Mouse (Mus musculus) thymus, adult 2 months (tissue): ENCODE results near the gene Prdm10. TPM values are rescaled to one million over a fixed set of nuclear protein-coding genes. Genes with fewer than 3 reads are reported as not detected.

ENCODE experiments used
- DNase-seq: peaks from one replicate; pipeline ENCODE4 v3.0.0; 2021
- H3K27ac ChIP-seq: fragments of 200-500 bp; 2 replicates; pipeline ENCODE4 v1.5.1; 2012; ENCODE audit warnings: low read length, control low read depth; ENCODE audit not compliant: control insufficient read depth, insufficient read depth
- H3K27me3 ChIP-seq: fragments of 200-500 bp; 2 replicates; pipeline ENCODE4 v1.6.1; 2012; ENCODE audit warnings: mild to moderate bottlenecking, low read length, moderate library complexity, mixed read lengths; ENCODE audit not compliant: control insufficient read depth, insufficient read depth
- H3K36me3 ChIP-seq: fragments of 200-500 bp; 2 replicates; pipeline ENCODE4 v1.6.1; 2012; ENCODE audit warnings: mild to moderate bottlenecking, low read length, moderate library complexity; ENCODE audit not compliant: control insufficient read depth, insufficient read depth
- H3K4me1 ChIP-seq: fragments of 200-500 bp; replicated peaks from 2 replicates; pipeline ENCODE4 v1.6.1; 2012; ENCODE audit warnings: low read length; ENCODE audit not compliant: control insufficient read depth, insufficient read depth
- H3K4me3 ChIP-seq: fragments of 200-500 bp; 2 replicates; pipeline ENCODE4 v1.5.1; 2012; ENCODE audit warnings: mild to moderate bottlenecking, low read length, control low read depth, moderate library complexity; ENCODE audit not compliant: control insufficient read depth, insufficient read depth
- CTCF ChIP-seq: fragments of 200-500 bp; IDR thresholded peaks from 2 replicates; pipeline ENCODE4 v1.5.1; 2012; ENCODE audit warnings: mild to moderate bottlenecking, control low read depth, low read length, moderate library complexity, borderline replicate concordance; ENCODE audit not compliant: control insufficient read depth, poor library complexity, insufficient read depth; ENCODE audit errors: extremely low read depth
- POLR2A ChIP-seq: fragments of 200-500 bp; IDR thresholded peaks from 2 replicates; pipeline ENCODE4 v1.6.1; 2012; ENCODE audit warnings: mild to moderate bottlenecking, low read length, control low read depth, moderate library complexity; ENCODE audit not compliant: control insufficient read depth, poor library complexity, insufficient read depth; ENCODE audit errors: extremely low read depth
- WGBS: fragments of 180-500 bp; shearing (Covaris S2); methylation state at CpG from one replicate; pipeline ENCODE4 v1.1.7; 2018; 5-methylcytosine and 5-hydroxymethylcytosine counted together
- polyA plus RNA-seq: library from polyadenylated mRNA; depleted of rRNA; stranded (reverse); fragments of >200 nt; gene quantifications from 2 replicates; pipeline ENCODE4 v1.2.3, GENCODE M21; 2012

The Prdm10 gene
- polyA plus RNA-seq, 1 experiment = 21.8 TPM

- DNase-seq = no peak
- H3K27me3 ChIP-seq = no peaks in the 10 kb centered on the region
- no peaks in the 10 kb centered on the region for H3K36me3 ChIP-seq
- peaks cover 22% of the 10 kb centered on the region for H3K4me1 ChIP-seq
- H3K4me3 ChIP-seq = no peak overlapping the region
- peak overlapping the region; percentile 65 for H3K27ac ChIP-seq
- 52% methylated on average over 5 of the region's 5 CpGs for WGBS
- TF ChIP-seq CTCF = no peak
Observed at GRCm38 (mm10) chr9:31300525-31300924, 20.2 kb downstream of the Prdm10 start.

GRCm38 (mm10) chr9:31301107-31301506 lies 20.8 kb downstream of the Prdm10 start:
- peak; percentile 51 for DNase-seq
- Histone ChIP-seq H3K27ac (peak overlapping the region; percentile 78), H3K27me3 (no peaks in the 10 kb centered on the region), H3K4me1 (peaks cover 22% of the 10 kb centered on the region), H3K4me3 (no peak overlapping the region), H3K36me3 (no peaks in the 10 kb centered on the region)
- TF ChIP-seq POLR2A = no peak
- no peak for TF ChIP-seq CTCF
- 7% methylated on average over 5 of the region's 5 CpGs for WGBS

DNA sequence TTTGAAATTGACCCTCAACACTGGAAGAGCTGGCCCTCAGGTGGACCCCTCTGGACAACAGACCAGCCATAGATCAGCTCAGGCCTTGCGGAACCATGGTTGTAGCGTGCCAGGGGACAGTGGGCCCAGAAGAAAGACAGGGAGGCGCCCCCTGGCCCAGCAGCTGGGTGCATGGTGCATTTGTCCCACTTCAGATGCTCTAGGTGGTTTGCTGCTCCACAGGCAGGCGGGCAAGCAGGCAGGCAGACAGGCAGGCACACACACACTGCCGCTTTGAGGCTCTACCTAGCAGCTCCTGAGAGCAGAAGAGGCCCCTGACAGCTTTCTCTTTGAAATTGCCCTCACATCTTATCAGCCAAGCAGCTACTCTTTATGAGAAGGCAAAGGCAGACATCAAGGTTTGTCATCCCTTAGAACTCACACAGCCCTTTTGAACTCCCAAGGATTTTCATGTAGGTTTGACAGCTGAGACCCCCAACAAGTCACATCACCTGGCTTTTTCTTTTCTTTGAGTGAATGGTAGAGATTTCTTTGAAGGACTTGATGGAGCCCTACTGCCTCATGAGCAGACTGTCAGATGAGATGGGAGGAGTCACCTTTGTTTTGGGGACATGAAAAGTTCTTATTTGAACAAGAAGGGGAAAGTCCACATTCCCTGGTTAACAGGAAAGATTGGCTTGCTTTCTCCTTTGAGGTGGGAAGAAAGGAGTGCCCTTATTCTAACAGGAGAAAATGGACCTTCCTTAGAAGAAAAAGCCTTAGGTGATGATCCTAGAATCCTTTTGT lies 21.4 kb downstream of the Prdm10 start:
- Histone ChIP-seq H3K27ac (peak overlapping the region; percentile 78), H3K27me3 (no peaks in the 10 kb centered on the region), H3K4me1 (peaks cover 22% of the 10 kb centered on the region), H3K36me3 (no peaks in the 10 kb centered on the region), H3K4me3 (no peak overlapping the region)
- peak; percentile 60 for DNase-seq
- 45% methylated on average over 5 of the region's 5 CpGs for WGBS
- TF ChIP-seq CTCF (no peak), POLR2A (0 out of 2 replicates have a peak, but pooled peaks have one; percentile 30)

GRCm38 (mm10) chr9:31304358-31304757 lies 24.0 kb downstream of the Prdm10 start:
- TF ChIP-seq POLR2A (no peak), CTCF (no peak)
- 24% methylated on average over 3 of the region's 3 CpGs for WGBS
- H3K4me1 ChIP-seq = peaks cover 22% of the 10 kb centered on the region
- H3K4me3 ChIP-seq = no peak overlapping the region
- H3K27ac ChIP-seq = no peak overlapping the region
- H3K36me3 ChIP-seq = no peaks in the 10 kb centered on the region
- H3K27me3 ChIP-seq = no peaks in the 10 kb centered on the region
- DNase-seq = no peak

GRCm38 (mm10) chr9:31305117-31305516 lies 24.8 kb downstream of the Prdm10 start:
- peaks cover 20% of the 10 kb centered on the region for H3K4me1 ChIP-seq
- WGBS = 97% methylated on average over 5 of the region's 5 CpGs
- no peak for TF ChIP-seq POLR2A
- no peak for TF ChIP-seq CTCF
- no peak for DNase-seq
- no peak overlapping the region for H3K27ac ChIP-seq
- no peaks in the 10 kb centered on the region for H3K27me3 ChIP-seq
- H3K36me3 ChIP-seq = no peaks in the 10 kb centered on the region
- no peak overlapping the region for H3K4me3 ChIP-seq

- Histone ChIP-seq H3K27ac (no peak overlapping the region), H3K4me1 (peaks cover 17% of the 10 kb centered on the region), H3K36me3 (no peaks in the 10 kb centered on the region), H3K4me3 (no peak overlapping the region), H3K27me3 (no peaks in the 10 kb centered on the region)
- 98% methylated on average over 3 of the region's 3 CpGs for WGBS
- TF ChIP-seq POLR2A = no peak
- TF ChIP-seq CTCF = no peak
- no peak for DNase-seq
Observed at GRCm38 (mm10) chr9:31305807-31306206, 25.5 kb downstream of the Prdm10 start.
